Mouse (Mus musculus) Patski (cell line): ENCODE results near the gene E130208F15Rik. TPM values are rescaled to one million over a fixed set of nuclear protein-coding genes. Genes with fewer than 3 reads are reported as not detected.

Experiments used
- ATAC-seq: fragments of 100-300 bp; one replicate; pipeline ENCODE4 v1.8.0; 2021
- CTCF ChIA-PET: fragments of 350-600 bp; sonication (Branson Sonifier 250); formaldehyde crosslinking; loops from one replicate; lab custom pipeline; 2022; ENCODE audit warnings: inconsistent platforms; lab: Charles Lee
- POLR2A ChIA-PET: fragments of 350-600 bp; sonication (Branson Sonifier 250); formaldehyde crosslinking; loops from one replicate; lab custom pipeline; 2022; ENCODE audit warnings: antibody characterized with exemption, inconsistent platforms; lab: Charles Lee
- DNase-seq: peaks from one replicate; pipeline ENCODE4 v3.0.0-alpha.2; 2011; ENCODE audit warnings: low read depth, low spot score
- H3K27me3 ChIP-seq: fragments of 371-371 bp; one replicate; pipeline ENCODE4 v1.5.1; 2021
- CTCF ChIP-seq: fragments of 100-300 bp; IDR thresholded peaks from one replicate; pipeline ENCODE4 v1.5.1; 2021
- in situ Hi-C: fragments of 300-500 bp; cut with MboI; formaldehyde crosslinking; loops from 3 replicates; pipeline ENCODE4 v1.11.1; 2018; ENCODE audit warnings: low pct_unique_long_range_greater_than_20kb, mixed read lengths
- polyA plus RNA-seq: library from polyadenylated mRNA; unstranded; gene quantifications from one replicate; pipeline ENCODE4 v1.2.3, GENCODE M21; 2021

The E130208F15Rik gene
- polyA plus RNA-seq, 1 experiment from 2014 or later: 3.3 TPM

DNA sequence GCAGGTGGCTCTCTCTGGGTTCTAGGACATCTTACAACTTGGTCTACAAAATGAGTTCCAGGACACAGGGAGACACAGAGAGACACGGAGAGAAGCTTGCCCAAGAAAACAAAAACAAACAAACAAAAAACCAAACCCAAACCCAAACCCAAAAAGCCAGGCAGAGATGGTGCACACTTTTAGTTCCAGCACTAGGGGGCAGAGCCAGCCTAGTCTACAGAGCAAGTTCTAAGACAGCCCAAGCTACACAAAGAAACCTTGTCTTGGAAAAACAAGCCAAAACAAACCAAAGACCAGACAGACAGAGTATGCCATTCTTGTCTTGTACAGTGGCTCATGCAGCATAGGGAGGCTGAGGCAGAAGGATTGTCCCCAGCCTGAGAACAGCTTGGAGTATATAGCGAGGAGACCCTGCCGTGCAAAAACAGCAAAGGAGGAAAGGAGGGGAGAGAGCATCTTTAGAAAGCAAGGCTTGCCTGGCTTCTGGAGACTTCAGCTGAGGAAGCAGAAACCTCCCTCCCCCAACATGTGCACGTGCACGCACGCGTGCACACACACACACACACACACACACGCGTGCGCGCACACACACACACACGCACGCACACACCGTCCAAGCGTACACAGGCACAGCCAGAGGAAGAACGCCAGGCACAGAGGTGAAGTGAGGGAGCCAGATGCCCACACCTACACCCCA lies 15.3 kb upstream of the E130208F15Rik start:
- CTCF ChIA-PET: interaction anchor here (0.8 to 1.2 kb wide), 3 partner anchors 27 to 34 kb away, joined by 3 to 6 read pairs (median 3); no protein-coding TSS in a partner anchor
- ATAC-seq: no peak
- TF ChIP-seq CTCF: no peak

GRCm38 (mm10) chr7:30308076-30309005 lies 13.2 kb upstream of the E130208F15Rik start, which contains the start of gene Alkbh6:
Alkbh6 (plus strand) TSS chr7:30308717.
- in situ Hi-C loops: no loop called here
- no peaks in the 10 kb centered on the region for H3K27me3 ChIP-seq
- POLR2A ChIA-PET: interaction anchor here (0.7 to 0.8 kb wide), 2 partner anchors 13 to 14 kb away, joined by 3 to 5 read pairs; partner anchors contain the start of gene E130208F15Rik
- CTCF ChIA-PET: interaction anchor here (1.3 kb wide), 1 partner anchor 12 kb away, joined by 3 read pairs; no protein-coding TSS in a partner anchor
- ATAC-seq (peak; percentile 100), DNase-seq (peak; percentile 78)
- TF ChIP-seq CTCF: no peak

More for the DNA sequence above, 15.3 kb upstream of the E130208F15Rik start:
- POLR2A ChIA-PET: no interaction called here
- H3K27me3 ChIP-seq: no peaks in the 10 kb centered on the region
- in situ Hi-C loops: no loop called here
- DNase-seq: no peak

DNA sequence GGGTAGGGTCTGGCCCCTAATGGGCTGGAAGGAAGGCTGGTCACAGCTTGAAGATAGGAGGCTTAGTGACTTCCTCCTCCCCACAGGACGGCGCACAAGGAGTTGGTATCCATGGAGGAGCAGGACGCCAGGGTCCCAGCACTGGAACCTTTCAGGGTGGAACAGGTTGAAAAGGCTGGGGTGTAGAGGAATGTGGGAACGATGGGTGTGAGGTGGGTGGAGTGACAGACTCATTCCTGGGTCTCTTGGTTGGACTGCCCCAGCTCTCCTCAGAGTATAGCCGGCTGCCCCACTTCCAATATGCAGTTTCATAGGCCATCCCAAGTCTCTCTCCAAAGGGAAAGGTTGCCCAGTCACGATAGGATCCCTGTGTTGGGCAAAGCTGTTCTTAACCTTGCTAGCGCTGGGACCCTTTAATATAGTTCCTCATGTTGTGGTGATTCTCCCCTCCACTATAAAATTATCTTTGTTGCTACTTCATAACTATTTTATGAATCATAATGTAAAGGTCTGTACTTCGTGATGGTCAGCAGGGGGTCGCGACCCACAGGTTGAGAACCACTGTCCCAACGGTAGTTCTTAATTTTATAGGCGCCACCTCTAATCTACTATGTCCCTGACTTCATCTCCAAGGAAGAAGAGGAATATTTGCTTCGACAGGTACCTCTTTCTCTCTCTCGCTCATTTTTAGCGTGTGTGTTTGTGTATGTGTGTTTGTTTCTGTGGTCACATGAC lies 12.0 kb upstream of the E130208F15Rik start:
- DNase-seq: no peak
- in situ Hi-C loops: no loop called here
- ATAC-seq: no peak
- POLR2A ChIA-PET: interaction anchor here (0.7 kb wide), 1 partner anchor 12 kb away, joined by 3 read pairs; the partner anchor contains the start of gene E130208F15Rik
- no peaks in the 10 kb centered on the region for H3K27me3 ChIP-seq
- TF ChIP-seq CTCF: no peak
- CTCF ChIA-PET: interaction anchor here (1.3 kb wide), 1 partner anchor 11 kb away, joined by 3 read pairs; no protein-coding TSS in a partner anchor

- ATAC-seq (no peak), DNase-seq (no peak)
- ChIA-PET CTCF (interaction anchor here (0.7 to 1.2 kb wide), 2 partner anchors 9 to 11 kb away, joined by 3 to 4 read pairs; partner anchors contain the start of gene E130208F15Rik), POLR2A (no interaction called here)
- in situ Hi-C loops: no loop called here
- TF ChIP-seq CTCF: no peak
- H3K27me3 ChIP-seq: no peaks in the 10 kb centered on the region
Observed at GRCm38 (mm10) chr7:30310136-30310535, 11.4 kb upstream of the E130208F15Rik start.

DNA sequence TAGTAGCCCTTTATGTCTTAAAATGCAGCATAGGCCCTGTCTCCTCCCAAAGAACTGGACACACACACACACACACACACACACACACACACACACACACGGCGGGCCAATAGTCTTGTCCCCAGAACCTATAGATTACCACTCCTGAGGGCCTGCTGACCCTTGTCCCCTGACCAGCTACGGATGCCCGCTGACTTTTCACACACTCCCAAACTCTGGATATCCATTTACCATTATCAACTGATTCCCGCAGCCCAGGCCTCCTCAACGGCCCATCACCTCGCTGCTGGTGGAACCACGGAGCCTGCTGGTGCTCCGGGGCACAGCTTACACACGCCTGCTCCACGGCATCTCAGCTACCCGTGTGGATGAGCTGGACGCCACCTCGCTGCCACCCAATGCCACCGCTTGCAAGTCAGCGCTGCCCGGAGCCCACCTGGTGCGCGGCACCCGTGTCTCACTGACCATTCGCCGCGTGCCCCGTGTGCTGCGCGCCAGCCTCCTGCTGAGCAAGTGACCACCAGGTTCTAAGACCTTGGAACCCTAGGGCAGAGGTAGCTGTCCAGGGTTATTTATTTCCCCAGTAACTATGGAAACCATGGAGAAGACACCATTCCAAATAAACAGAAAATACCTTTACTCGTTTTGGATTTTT lies 7.7 kb upstream of the E130208F15Rik start:
- no peaks in the 10 kb centered on the region for H3K27me3 ChIP-seq
- no peak for TF ChIP-seq CTCF
- CTCF ChIA-PET: interaction anchor here (0.8 to 1.7 kb wide), 3 partner anchors 12 to 22 kb away, joined by 3 to 6 read pairs (median 4); no protein-coding TSS in a partner anchor
- in situ Hi-C loops: no loop called here
- POLR2A ChIA-PET: interaction anchor here (0.5 to 0.7 kb wide), 3 partner anchors 8 to 56 kb away, joined by 3 to 7 read pairs (median 3); partner anchors contain the start of gene E130208F15Rik
- DNase-seq (no peak), ATAC-seq (no peak)

- no peaks in the 10 kb centered on the region for H3K27me3 ChIP-seq
- ATAC-seq (no peak), DNase-seq (no peak)
- TF ChIP-seq CTCF: no peak
- ChIA-PET CTCF (no interaction called here), POLR2A (no interaction called here)
- in situ Hi-C loops: no loop called here
Observed at GRCm38 (mm10) chr7:30314721-30315155, 6.8 kb upstream of the E130208F15Rik start, which contains the start of gene Syne4. Syne4 (plus strand) TSS chr7:30314807.

- H3K27me3 ChIP-seq: no peaks in the 10 kb centered on the region
- DNase-seq: no peak
- POLR2A ChIA-PET: no interaction called here
- ATAC-seq: no peak
- no peak for TF ChIP-seq CTCF
- in situ Hi-C loops: no loop called here
- CTCF ChIA-PET: no interaction called here
Observed at GRCm38 (mm10) chr7:30315559-30316529, 5.7 kb upstream of the E130208F15Rik start.

DNA sequence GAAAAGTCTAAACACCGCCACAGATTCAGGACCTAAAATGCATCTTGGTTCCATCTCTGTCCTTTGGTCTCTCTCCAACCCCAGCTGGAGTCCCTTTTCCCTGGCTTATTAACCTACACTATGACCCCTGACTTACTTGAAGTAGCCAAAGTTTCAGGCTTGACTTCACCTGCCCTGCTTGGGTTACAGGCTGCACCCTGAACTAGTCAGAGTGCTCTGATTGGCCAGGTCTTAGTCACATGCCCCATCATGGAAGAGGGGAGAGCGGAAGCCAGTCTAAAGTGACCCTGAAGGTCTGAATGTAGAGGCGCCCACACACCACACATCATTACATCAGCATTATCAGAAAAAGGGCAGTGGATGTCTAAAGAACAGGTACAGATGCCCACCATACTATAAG lies 3.4 kb upstream of the E130208F15Rik start:
- CTCF ChIA-PET: no interaction called here
- ATAC-seq (no peak), DNase-seq (no peak)
- TF ChIP-seq CTCF: no peak
- POLR2A ChIA-PET: interaction anchor here (0.6 to 1.0 kb wide), 2 partner anchors 15 to 217 kb away, joined by 3 read pairs; no protein-coding TSS in a partner anchor
- in situ Hi-C loops: no loop called here
- H3K27me3 ChIP-seq: no peaks in the 10 kb centered on the region
